Mouse (Mus musculus) lung, adult 2 months (tissue): Measurements from ENCODE around the gene H2-Oa.

ENCODE experiments used
- CTCF ChIP-seq: fragments of 200-500 bp; IDR thresholded peaks from 2 replicates; pipeline ENCODE4 v1.5.1; 2011; ENCODE audit warnings: mild to moderate bottlenecking, low read length, control low read depth; ENCODE audit not compliant: insufficient read depth
- POLR2A ChIP-seq: fragments of 200-500 bp; IDR thresholded peaks from 2 replicates; pipeline ENCODE4 v1.6.1; 2011; ENCODE audit warnings: low read depth, mild to moderate bottlenecking, control low read depth, low read length, borderline replicate concordance; ENCODE audit errors: extremely low read depth

GRCm38 (mm10) chr17:34141448-34141847, 49.3 kb downstream of the H2-Oa start:
- TF ChIP-seq CTCF (no peak), POLR2A (no peak)
